Mouse (Mus musculus) MEL (cell line): ENCODE data around the gene Ptpn12.

Source experiments
- CTCF ChIP-seq, 3 experiments: IDR thresholded peaks in 2 of 3; conservative IDR thresholded peaks in 1 of 3; 2 replicates each; pipeline ENCODE4 v1.5.1; 2011 to 2012; ENCODE audit warnings: low read length in 3 of 3, low read depth in 2 of 3, mild to moderate bottlenecking in 2 of 3, improper control_type of control experiment in 1 of 3, inconsistent platforms in 1 of 3, mixed read lengths in 1 of 3, moderate library complexity in 1 of 3; ENCODE audit not compliant: control insufficient read depth in 1 of 3, insufficient read depth in 1 of 3, poor library complexity in 1 of 3, severe bottlenecking in 1 of 3
- EP300 ChIP-seq, 2 experiments: IDR thresholded peaks; 2 replicates each; pipeline ENCODE4 v1.6.1; 2011; ENCODE audit warnings: improper control_type of control experiment in 2 of 2, low read length in 2 of 2, low read depth in 1 of 2, mild to moderate bottlenecking in 1 of 2
- ETS1 ChIP-seq: IDR thresholded peaks from 2 replicates; pipeline ENCODE4 v1.6.1; 2012; ENCODE audit warnings: low read depth, mild to moderate bottlenecking, inconsistent platforms, low read length, improper control_type of control experiment, moderate library complexity
- POLR2A ChIP-seq, 2 experiments: IDR thresholded peaks; 2 replicates each; pipeline ENCODE4 v1.6.1; 2011 to 2012; ENCODE audit warnings: low read length in 2 of 2, mild to moderate bottlenecking in 2 of 2, control low read depth in 1 of 2, improper control_type of control experiment in 1 of 2, low read depth in 1 of 2, moderate library complexity in 1 of 2; ENCODE audit not compliant: control insufficient read depth in 1 of 2, insufficient read depth in 1 of 2, poor library complexity in 1 of 2
- RAD21 ChIP-seq: IDR thresholded peaks from 2 replicates; pipeline ENCODE4 v1.6.1; 2011; ENCODE audit warnings: mild to moderate bottlenecking, low read depth, low read length, improper control_type of control experiment
- USF1 ChIP-seq: IDR thresholded peaks from 2 replicates; pipeline ENCODE4 v1.6.1; 2014; ENCODE audit warnings: low read depth, mild to moderate bottlenecking, inconsistent platforms, low read length, improper control_type of control experiment, moderate library complexity

- TF ChIP-seq EP300 (IDR thresholded peaks at IDR 0.05; ENCODE audit: low read depth in 1 of 2, low read length in 2 of 2): no peak
- TF ChIP-seq ETS1: no peak
- TF ChIP-seq USF1: no peak
- TF ChIP-seq CTCF (IDR thresholded peaks at IDR 0.05 in 2 of 3, conservative IDR thresholded peaks at IDR 0.05 in 1 of 3; ENCODE audit: control insufficient read depth in 1 of 3, insufficient read depth in 1 of 3, low read depth in 2 of 3, low read length in 3 of 3, poor library complexity in 1 of 3, severe bottlenecking in 1 of 3): no peak
- no peak for TF ChIP-seq POLR2A (IDR thresholded peaks at IDR 0.05; ENCODE audit: control insufficient read depth in 1 of 2, insufficient read depth in 1 of 2, low read depth in 1 of 2, low read length in 2 of 2, poor library complexity in 1 of 2)
- no peak for TF ChIP-seq RAD21
Measured at GRCm38 (mm10) chr5:20946906-20947305, 108.8 kb downstream of the Ptpn12 start.
